Mouse (Mus musculus): ENCODE measurements around the gene Smim24. TPM values are rescaled to one million over a fixed set of nuclear protein-coding genes. Genes with fewer than 3 reads are reported as not detected.

The Smim24 gene
- total RNA-seq (2021), result 1 to 10 TPM; 1.3 to 1.4 TPM
- long read RNA-seq, experiment 1, result 0 reads
- long read RNA-seq, experiment 2, result 0 reads

DNA sequence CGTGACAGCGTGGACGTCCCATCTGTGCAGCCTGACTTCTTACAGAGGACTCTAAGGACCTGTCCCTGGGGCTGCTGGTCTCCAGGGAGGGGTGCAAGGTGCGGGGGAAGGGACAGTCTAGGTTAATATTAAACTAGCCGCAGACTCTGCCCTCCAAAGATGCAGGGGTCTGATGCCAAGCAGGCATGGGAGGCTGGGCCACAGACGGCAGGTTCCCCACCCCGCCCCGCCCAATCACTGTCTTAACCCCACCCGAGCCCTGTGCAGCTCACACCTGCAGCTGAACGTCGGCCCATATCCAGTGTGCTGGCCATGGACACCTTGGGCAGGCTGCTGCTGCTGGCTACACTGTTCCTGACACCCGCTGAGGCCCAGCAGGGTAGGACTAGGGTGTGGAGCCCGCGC lies at the start of gene Smim24:
Smim24 (plus strand) TSS at position 271 of the 405 bp plus-strand sequence.
- DNase-seq (ENCODE audit: extremely low spot score in 1 of 2, low spot score in 2 of 2), result no peak
- Histone ChIP-seq H3K4me3 (no peak within 1 kb of the TSS), H3K27ac (no peak within 1 kb of the TSS; the same call in 1 of the 2 replicates)
- intact Hi-C loops (cut with DNase I), result no loop called here
- TF ChIP-seq CTCF (IDR thresholded peaks at IDR 0.05), result no peak

DNA sequence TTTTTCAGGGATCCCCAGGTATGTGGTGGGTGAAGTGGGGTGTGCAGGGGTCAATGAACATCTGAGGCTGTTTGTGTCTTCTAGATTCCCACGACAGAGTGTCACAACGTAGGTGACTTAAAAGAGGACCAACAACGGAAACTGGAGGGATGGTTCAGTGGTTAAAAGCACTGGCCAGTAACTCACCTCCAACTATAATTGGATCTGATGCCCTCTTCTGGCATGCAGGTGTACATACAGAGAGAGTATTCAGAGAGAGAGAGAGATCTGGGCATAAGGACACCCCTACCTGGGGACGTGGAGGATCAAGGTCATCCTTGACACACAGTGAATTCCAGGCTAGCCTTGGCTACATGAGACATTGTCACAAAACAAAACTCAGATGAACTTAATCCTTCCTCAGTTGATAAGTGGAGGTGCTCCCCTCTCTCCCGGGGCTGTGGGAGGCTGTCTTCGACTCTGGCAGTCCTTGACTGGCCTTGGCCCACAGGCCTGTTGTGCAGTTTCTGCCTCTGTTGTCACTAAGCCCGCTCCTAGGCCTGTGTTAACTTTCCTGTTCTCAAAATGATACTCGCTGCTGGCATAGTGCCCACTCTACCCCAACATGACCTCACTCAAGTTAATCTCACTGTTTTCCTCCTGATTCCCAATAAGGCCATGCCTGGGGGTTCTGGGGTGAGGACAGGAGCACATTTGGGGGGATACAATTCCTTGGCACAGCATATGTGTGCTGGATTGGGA lies 48.3 kb upstream of the Smim24 start:
- DNase-seq (ENCODE audit: extremely low spot score in 1 of 2, low spot score in 2 of 2), result no peak
- intact Hi-C loops (cut with DNase I), result loop anchor here (5.0 kb wide), 1 partner anchor 57 kb away; no protein-coding TSS in a partner anchor
- Histone ChIP-seq H3K4me3 (no peak overlapping the region), H3K27ac (no peak overlapping the region)
- TF ChIP-seq CTCF (IDR thresholded peaks at IDR 0.05), result peak; percentile 41

DNA sequence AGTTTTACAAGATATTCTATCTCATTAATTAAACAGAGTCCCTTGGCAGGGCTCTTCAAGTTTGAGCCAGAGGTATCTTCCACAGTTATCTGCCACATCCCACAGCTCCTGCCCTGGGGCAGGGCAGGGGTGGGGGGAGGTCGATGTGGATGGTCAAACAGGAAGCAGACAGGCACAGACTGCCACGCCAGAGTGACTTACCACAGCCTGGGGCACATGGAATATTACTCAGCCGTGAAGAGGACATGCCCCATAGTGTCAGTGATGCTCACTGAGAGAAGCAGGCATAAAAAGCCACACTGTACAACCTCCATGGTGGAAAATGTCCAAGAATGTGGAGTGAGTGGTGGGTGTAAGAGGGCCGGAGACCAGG lies 47.7 kb upstream of the Smim24 start:
- no peak for DNase-seq (ENCODE audit: extremely low spot score in 1 of 2, low spot score in 2 of 2)
- intact Hi-C loops (cut with DNase I), result no loop called here
- no peak overlapping the region for H3K27ac ChIP-seq
- no peak overlapping the region for H3K4me3 ChIP-seq
- no peak for TF ChIP-seq CTCF (IDR thresholded peaks at IDR 0.05)

DNA sequence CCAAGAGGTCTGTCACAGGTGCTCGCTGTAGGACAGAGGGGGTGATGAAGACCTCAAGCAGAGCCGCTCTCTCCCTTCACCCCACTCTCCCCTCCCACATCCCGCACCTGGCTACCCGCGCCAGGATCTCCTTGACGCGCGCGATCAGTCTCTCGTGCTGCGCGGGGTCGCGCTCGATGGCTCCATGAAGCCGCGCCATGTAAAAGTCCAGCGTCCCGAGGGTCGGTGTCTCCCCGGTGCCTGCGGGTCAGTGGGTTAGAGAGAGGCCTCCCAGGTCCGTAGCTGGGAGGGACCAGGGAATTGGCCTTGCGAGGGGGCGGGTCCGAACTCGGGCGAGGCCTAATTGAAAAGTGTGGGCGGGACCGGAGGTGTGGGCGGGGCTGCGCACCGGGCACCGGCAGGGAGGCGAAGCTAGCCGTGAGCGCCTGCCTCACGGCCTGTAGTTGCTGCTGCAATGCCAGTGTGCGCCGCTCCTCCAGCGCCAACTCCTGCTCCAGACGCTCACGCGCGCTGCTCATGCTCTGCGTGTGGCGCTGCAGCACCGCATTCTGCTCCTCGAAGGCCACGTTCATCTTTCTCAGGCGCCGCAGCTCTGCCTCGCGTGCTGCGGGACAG lies 46.3 kb upstream of the Smim24 start:
- TF ChIP-seq CTCF (IDR thresholded peaks at IDR 0.05), result peak; percentile 43
- DNase-seq (ENCODE audit: extremely low spot score in 1 of 2, low spot score in 2 of 2), result peak; percentile 52 to 65
- no peak overlapping the region for H3K27ac ChIP-seq
- intact Hi-C loops (cut with DNase I), result no loop called here
- H3K4me3 ChIP-seq, result no peak overlapping the region

DNA sequence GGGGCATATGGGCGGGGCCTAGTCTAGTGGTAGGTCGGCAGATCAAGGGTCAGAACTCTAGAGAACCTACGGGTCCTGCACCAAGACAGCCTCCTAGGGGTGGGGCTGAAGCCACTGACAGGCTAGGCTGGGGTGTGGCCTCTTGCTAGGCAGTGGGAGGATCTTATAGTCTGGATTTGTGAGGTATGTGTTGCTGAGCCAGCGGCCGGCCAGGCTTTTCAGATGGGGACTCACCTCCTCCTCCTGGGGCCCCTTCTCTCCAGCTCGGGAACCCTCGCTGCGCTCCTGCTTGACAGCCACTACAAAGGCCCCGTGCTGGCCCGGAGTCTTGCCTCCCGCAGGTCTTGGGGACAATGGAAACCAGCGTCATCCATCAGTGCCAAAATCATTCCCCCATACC lies 43.7 kb upstream of the Smim24 start:
- TF ChIP-seq CTCF (IDR thresholded peaks at IDR 0.05), result no peak
- intact Hi-C loops (cut with DNase I), result no loop called here
- no peak overlapping the region for H3K27ac ChIP-seq
- no peak for DNase-seq (ENCODE audit: extremely low spot score in 1 of 2, low spot score in 2 of 2)
- peak overlapping the region; percentile 62 for H3K4me3 ChIP-seq

DNA sequence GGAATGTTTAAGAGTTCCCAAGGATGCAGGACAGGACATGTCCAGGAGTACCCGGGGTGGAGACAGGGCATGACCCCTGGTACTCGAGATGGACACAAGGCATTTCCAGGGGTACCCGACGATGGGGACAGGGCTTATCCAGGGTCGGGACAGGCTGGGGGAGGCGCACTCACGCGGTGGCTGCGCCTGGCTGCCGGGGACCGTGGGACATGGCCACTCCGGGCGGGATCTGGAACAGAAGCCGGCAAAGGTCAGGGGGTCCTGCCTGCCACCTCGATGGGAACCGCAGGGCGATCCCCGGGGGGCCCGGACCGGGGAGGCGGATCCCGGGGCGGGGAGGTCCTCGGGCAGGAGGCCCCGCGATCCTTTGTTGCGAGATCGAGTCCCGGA lies 42.9 kb upstream of the Smim24 start:
- H3K4me3 ChIP-seq, result peak overlapping the region; percentile 62
- no peak for TF ChIP-seq CTCF (IDR thresholded peaks at IDR 0.05)
- intact Hi-C loops (cut with DNase I), result loop anchor here (2.0 to 5.0 kb wide), 3 partner anchors 29 to 153 kb away; partner anchors contain the start of gene Cactin
- DNase-seq (ENCODE audit: extremely low spot score in 1 of 2, low spot score in 2 of 2), result no peak
- peak overlapping the region; percentile 49 for H3K27ac ChIP-seq

DNA sequence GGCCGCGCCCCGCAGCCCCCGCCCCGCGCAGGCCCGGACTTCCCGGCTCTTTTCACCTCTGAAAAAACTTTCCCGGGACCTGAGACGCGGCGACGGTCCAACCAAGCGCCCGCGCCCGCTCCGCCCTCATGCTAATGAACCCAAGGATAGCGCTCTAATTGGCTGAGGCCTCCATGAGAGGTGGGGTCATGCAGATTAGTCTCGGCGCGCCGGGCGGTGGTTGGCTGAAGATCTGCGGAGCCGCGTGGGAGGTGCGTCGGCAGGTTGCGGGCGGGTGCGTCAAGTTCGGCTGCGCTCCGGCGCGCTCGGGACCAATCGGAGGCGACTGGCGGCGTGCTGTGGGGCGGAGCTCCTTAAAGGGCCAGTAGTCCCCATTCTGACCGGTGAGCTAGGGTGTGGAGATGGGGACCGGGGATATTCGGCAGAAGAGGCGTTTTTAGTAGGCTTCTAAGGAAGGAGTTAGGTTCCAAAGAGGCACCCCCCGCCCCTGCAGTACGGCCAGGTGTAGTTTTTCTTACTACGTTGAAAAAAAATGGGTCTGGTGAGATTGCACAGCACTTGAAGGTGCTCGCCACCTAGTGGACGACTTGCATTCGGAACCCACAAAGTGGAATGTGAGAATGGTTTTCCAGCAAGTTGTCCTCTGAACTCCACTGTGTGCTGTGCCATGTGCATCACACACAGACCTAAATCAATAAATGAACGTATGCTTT lies 42.3 kb upstream of the Smim24 start, which contains the start of gene Hmg20b:
Hmg20b (minus strand) TSS at position 130 of the 713 bp plus-strand sequence.
- Histone ChIP-seq H3K27ac (peak within 1 kb of the TSS; percentile 79), H3K4me3 (peak within 1 kb of the TSS; percentile 62)
- peak; percentile 99 to 100 for DNase-seq (ENCODE audit: extremely low spot score in 1 of 2, low spot score in 2 of 2)
- TF ChIP-seq CTCF (IDR thresholded peaks at IDR 0.05), result peak; percentile 89
- intact Hi-C loops (cut with DNase I), result loop anchor here (2.0 to 5.0 kb wide), 3 partner anchors 30 to 153 kb away; partner anchors contain the start of gene Cactin

DNA sequence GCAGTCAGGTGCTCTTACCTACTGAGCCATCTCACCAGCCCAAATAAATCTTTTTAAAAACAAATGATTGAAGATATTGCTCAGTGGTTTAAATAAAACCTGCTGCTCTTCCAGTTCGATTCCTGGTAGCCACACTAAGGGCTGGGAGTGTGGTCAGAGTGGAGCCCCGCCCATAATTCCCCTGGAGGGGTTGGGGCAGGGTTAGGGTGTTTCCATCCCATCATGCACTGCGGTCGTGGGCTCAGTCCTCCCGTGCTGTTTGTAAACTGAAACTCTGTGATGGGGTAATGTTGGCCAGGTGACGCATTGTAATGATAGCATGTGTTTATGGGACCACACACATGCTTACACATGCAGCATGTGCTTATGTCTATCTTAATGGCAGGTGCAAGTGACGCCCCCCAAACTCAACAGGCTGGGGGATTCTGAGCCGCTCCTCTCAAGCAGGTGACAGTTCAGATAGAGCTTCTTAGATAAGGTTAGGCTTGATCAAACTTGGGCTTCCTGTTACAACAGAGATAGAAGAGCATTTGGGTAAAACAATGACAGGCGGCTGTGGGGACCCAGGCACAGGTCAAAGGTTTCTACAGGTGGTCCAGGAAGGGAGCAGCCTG lies 41.1 kb upstream of the Smim24 start:
- intact Hi-C loops (cut with DNase I), result loop anchor here (2.0 to 5.0 kb wide), 3 partner anchors 31 to 154 kb away; partner anchors contain the start of gene Cactin
- TF ChIP-seq CTCF (IDR thresholded peaks at IDR 0.05), result no peak
- DNase-seq (ENCODE audit: extremely low spot score in 1 of 2, low spot score in 2 of 2), result no peak
- no peak overlapping the region for H3K27ac ChIP-seq
- H3K4me3 ChIP-seq, result no peak overlapping the region

DNA sequence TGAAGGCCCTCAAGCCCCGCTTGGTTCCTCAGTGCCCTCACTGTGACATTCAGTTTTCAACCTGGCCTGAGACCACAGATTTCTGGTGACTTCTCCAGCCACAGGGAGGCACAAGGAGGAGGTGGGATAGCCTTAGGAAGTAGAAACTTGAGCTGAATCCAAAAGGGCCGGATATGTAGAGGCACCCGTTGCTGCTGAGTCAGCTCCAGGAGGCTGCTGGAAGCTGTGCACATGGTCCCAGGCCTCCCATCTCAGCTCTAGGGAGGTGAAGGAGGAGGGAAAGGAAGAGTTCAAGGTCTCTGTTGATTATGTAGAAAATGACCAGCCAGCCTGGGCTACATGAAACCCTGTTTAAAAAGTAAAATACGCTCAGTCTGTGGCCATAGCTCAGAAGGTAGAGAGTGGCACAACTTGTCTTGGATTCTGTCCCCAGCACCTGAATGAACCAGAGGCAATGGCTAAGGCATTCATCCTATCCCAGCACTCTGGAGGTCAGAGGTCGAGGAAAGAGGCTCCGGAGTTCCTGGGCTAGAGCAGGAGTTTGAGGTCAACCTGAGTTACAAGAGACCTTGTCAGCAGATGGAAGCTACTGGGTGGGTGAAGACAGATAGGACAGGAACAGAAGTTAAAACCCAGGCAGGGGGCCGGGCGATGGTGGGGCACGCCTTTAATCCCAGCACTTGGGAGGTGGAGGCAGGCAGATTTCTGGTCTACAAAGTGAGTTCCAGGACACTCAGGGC lies 37.9 kb upstream of the Smim24 start:
- DNase-seq (ENCODE audit: extremely low spot score in 1 of 2, low spot score in 2 of 2), result no peak
- intact Hi-C loops (cut with DNase I), result loop anchor here (5.0 kb wide), 1 partner anchor 158 kb away; no protein-coding TSS in a partner anchor
- Histone ChIP-seq H3K4me3 (no peak overlapping the region), H3K27ac (no peak overlapping the region)
- no peak for TF ChIP-seq CTCF (IDR thresholded peaks at IDR 0.05)

DNA sequence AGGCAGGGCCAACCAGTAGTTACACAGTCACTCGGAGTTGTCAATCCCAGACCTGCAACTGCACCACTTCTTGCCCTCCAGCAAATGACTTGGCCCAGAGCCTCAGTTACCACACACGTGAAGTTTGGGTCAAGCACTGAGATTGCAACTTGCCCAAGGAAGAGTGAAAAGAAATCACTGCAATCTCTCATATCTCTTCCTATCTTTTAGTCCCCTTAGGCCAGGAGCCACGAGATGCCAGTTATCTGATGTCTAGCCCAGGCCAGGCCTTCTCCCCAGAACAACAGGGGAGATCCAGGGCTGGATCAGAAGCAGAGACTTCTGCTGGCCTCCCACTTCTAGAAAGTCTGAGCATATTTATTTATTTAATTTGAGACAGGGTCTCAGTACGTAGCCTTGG lies 37.3 kb upstream of the Smim24 start:
- TF ChIP-seq CTCF (IDR thresholded peaks at IDR 0.05), result no peak
- intact Hi-C loops (cut with DNase I), result no loop called here
- H3K27ac ChIP-seq, result no peak overlapping the region

More for the DNA sequence above, 37.3 kb upstream of the Smim24 start:
- DNase-seq (ENCODE audit: extremely low spot score in 1 of 2, low spot score in 2 of 2), result no peak
- no peak overlapping the region for H3K4me3 ChIP-seq

All from left cerebral cortex, adult 2 months (tissue).